Mouse (Mus musculus) T-cell, adult 2 months (primary cell): ENCODE measurements around the gene Isl1.

ENCODE experiments used
- DNase-seq: peaks from one replicate; pipeline ENCODE4 v3.0.0; 2022; ENCODE audit warnings: low spot score

The Isl1 gene

DNA sequence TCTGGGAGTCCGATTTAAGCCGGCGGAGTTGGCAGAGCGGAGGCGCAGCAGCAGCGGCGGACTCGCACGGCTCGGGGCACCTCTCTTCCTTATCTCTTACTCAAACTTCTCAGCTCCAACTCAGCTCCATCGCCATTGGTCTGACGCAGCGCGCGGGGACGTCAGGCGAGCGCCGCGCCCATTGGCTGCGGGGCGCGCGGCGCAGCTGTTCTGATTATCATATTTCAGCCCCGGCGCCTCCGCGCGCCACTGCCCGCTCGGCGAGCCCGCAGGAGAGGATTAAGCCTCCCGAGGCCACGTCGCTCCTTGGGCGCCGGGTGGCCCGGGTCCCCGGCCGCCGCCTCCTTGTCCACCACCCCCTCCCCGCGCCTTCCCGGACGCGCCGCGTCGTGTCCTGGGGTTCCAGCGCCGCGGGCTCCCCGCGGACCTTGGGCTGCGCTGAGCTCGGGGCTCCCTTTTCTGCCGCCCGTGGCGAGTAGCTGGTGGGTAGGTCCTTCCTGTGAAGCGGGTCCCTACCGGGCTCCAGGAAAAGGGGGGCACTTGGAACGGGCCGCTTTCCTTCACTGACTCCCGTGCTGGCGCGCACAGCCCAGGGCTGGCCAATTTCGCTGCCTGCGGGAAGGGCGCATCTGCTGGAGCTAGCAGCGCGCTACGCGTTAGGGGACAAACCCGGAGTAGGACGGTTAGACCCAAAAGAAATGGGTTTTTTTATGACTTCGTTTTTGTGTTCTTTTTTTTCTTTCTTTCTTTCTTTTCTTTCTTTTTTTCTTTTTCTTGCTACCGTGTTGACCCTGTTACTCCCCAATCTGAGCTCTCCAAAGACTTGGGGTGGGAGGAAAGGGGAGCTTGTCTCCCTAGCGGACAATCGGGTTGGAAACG lies at the start of gene Isl1:
Gene Isl1, minus strand, starts transcription at position 106 of the 879 bp plus-strand sequence.
- no peak for DNase-seq

- DNase-seq, result no peak
These were observed 26.3 kb upstream of the Isl1 start for GRCm38 (mm10) chr13:116335763-116336162.

DNA sequence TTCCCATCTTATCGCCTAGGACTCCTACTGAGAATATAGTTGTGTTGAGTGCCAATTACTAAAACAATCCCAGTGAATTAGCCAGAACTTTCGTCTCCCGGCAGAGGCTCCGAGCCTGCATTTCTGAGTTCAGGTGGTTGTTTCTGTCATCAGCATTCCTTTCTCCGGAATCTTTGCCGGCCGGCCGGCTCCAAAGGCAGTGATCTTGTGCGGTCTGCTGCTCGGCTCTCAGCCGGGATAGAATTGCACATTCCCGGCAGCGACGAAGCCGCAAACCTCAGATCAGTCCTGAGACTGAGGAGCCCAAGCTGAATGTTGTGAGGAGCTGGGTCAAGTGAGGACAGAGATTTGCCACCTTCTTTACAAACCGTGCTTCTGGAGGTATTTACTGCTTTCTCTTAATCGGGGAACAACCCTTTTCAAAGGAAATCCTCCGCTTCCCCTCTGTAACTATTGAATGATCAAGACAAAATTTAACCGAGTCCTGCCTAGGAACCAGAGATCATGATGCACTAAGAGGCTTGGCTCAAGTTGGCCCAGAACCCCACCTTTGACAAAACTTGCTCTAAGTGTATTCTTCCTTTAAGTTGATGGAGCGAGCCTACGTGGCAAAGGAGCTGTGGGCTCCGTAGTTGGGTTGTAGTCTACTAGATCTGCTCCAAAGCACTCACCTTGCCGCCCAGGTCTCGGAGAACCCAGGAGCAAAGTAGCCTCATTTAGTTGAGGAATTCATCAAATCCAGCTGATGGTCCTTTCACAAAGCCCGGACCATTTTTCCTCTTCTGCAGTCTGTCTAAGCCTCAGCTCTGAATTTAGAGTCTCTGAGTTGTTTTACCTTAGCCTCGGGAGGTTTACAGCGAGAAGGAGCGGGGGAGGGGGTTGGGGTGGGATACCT lies 4.4 kb upstream of the Isl1 start:
- no peak for DNase-seq

- no peak for DNase-seq
These were observed 2.6 kb upstream of the Isl1 start for GRCm38 (mm10) chr13:116311871-116312720.

DNA sequence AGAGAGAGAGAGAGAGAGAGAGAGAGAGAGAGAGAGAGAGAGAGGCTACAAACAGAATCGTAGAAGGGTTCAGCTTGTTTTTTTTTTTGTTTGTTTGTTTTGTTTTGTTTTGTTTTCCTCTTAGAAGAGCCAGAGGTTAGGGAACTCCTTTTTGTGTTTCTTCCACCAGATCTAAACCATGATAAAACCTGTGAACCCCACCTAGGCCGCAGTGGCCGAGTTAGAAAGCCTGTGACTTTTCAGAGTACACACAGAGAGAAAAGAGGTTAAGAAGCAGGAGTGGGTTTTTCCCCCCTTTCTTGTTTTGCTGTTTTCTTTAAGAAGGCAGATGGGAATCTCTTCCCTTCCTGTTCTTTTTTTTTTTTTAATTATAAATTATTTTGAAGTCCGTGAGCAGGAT lies 1.5 kb upstream of the Isl1 start:
- DNase-seq, result no peak

GRCm38 (mm10) chr13:116310463-116310765 lies 925 bp upstream of the Isl1 start:
- no peak for DNase-seq

GRCm38 (mm10) chr13:116308933-116309583 lies 431 bp downstream of the Isl1 start:
- no peak for DNase-seq

DNA sequence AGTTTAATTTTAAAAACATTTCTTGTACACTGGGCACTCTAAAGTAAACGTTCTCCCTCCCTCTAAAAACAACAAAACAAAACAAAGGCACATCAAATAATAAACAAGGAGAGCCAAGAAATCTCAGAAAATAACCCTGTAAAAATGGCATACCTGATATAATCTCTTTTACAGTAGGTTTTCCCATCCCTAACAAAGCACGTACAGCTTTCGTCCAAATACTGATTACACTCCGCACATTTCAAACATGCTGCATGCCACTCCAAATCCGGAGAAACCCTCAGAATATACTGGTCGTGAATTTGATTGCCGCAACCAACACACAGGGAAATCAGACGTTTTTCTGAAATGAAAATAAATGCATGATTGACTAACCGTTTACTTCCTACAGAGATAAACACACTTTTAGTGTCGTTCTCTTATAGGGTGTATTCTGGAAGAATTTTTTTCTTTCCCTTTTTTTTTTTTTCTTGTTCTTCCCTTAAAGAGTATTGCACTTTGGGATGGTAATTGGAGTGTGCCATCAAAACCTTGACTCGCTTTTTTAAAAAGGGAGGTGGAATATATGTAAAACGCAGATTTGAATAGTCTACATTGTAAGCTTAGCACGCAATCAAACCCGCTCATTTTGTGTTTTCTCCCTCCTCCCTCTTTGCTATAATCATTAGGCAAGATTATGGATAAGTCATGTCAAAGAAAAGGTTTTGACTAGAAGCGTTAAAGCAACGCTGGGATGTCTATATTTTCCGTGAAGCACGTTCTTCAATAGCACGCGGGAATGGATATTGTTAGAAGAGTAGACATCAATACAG lies 1.2 kb downstream of the Isl1 start:
- no peak for DNase-seq

DNA sequence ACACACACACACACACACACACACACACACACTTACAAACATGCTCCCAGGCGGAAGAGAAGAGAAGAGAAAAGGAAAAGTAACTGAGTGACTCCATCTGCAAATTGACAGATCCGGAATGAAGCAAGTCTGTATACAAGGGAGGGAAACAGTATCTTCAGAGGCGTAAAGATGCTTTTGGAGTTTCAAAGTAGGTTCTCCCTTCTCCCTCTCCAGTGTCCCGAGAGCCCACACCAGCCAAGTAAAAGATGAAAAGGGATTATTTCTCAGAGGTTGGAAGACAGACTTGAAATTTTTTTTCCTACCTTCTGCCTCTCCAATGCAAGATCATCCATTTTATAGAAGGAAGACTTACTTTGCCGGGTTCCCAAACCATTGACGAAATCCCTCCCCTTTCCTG lies 2.9 kb downstream of the Isl1 start:
- DNase-seq, result no peak

GRCm38 (mm10) chr13:116305721-116306120 lies 3.8 kb downstream of the Isl1 start:
- no peak for DNase-seq

- no peak for DNase-seq
These were observed 4.6 kb downstream of the Isl1 start for GRCm38 (mm10) chr13:116304713-116305470.

DNA sequence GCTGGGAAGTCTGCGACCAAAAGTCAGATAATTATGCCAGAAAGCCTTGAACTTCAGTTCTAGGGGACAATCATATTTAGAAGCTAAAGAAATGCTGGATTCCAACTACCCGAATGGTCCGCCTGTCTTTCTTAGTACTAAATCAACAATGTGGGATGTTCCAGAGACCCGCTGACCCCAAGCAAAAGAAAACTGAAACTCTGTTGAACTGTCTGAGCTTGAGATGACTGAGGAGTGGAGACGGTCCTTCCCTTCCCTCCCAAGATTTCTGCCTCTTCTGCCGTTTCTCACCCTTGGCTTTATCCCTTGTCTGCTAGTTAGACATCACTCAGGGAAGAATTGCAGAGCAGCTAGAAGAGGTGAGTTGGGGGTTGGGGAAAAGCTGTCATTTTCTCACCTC lies 5.7 kb downstream of the Isl1 start:
- no peak for DNase-seq

- DNase-seq, result no peak
These were observed 6.6 kb downstream of the Isl1 start for GRCm38 (mm10) chr13:116302861-116303260.

GRCm38 (mm10) chr13:116301706-116302105 lies 7.8 kb downstream of the Isl1 start:
- DNase-seq, result no peak

GRCm38 (mm10) chr13:116299241-116299640 lies 10.2 kb downstream of the Isl1 start:
- no peak for DNase-seq

DNA sequence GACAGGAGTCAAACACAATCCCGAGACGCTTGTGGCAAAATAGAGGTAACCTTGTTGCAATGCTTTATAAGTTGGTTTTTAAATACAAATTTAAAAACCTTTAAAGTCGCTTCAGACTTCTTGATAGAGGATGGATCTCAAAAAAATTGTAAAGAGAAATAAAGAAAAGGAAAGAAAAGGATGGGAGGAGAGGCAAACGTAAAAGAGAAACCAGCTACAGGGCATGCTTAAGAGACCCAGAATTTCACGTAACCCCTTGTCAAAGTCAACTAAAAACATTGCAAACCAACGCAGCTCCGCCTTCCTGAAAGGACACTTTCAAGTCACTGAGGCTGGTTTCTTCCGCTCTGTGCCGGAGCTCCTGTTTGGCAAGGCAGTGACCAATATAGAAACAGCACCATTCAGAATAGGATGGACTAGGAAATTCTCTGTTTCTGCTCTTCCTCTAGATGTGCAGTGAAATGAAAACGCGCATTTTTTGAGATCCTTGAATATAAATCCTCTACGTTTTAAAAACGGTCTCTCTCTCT lies 10.8 kb downstream of the Isl1 start:
- no peak for DNase-seq

- no peak for DNase-seq
These were observed 11.5 kb downstream of the Isl1 start for GRCm38 (mm10) chr13:116298001-116298400.

DNA sequence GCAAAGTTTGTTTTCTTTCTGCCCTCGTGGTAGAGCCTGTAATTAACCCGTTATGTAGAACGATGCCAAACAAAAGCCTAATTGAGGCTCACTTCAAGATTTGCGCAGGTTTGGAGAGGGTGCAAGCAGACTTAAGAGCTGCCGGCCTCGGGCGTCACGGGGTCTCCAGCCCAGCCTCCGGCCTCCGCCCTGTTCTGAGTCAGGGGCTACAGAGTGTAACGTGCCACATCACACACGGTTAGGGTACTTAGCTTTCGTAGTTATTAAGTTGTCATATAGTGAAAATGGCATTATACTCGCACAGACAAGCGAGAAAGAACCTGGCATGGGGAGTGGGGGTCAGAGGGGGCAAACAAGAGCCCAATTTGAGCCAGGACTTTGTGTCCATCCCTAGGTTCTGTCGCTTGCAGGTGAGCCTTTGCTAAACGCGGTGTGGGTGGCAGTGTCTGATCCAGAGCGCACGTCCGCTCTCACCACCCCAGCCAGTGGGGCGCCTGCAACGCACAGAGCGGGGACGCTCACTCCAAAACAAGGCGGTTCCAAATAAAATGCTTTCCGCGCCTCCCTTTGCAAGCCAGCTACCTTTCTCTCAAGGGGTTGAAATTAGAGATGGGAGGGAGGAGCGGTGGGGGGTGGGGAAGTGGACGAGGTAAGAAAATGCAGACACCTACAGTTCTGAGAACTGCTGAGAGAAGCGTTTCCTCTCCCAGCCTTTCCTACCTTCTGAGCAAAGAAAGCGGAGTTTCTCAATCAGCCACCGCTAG lies 12.3 kb downstream of the Isl1 start:
- no peak for DNase-seq

GRCm38 (mm10) chr13:116295401-116295800 lies 14.1 kb downstream of the Isl1 start:
- DNase-seq, result no peak
